Mouse (Mus musculus): ENCODE data around the gene Pdgfb. TPM values are rescaled to one million over a fixed set of nuclear protein-coding genes. Genes with fewer than 3 reads are reported as not detected.

The Pdgfb gene
- polyA plus RNA-seq, 1 experiment from 2014 or later: 2.7 TPM

DNA sequence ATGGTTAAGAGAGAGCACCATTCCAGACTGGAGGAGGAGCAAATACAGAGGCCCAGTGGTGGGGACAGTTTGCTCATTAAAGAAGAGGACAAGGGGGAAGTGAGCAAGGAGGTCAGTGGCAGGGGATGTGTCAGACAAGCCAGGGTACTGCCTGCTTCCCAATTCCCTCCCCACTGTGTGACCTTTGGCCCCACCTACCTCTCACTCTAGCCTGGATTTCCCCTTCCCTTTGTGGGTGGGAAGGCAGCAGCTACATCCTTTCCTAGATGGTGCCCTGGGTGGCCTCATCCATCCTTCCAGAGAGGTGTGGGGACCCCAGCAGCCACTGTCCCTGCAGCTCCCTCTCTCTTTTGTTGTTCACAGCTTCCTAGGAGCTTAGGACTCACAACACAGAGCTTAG is 20.1 kb upstream of the Pdgfb start:
- DNase-seq (ENCODE audit: low spot score): no peak

DNA sequence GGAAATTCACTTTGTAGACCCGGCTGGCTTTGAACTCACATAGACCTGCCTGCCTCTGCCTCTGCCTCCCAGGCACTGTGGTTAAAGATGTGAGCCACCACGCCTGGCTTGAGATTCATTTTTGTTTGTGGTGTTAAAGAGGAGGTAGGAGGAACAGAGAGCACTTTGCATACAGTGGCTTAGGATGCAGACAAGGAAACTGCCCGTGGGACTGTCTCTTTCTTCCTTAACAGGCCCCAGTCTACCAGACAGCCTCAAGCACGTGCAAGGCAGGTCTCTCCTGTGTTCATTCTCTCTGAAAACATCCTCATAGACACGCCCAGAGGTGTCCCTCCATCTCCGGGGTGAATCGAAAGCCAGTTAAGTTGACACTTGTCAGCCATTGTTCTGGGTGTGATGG is 19.6 kb upstream of the Pdgfb start:
- DNase-seq (ENCODE audit: low spot score): no peak

DNA sequence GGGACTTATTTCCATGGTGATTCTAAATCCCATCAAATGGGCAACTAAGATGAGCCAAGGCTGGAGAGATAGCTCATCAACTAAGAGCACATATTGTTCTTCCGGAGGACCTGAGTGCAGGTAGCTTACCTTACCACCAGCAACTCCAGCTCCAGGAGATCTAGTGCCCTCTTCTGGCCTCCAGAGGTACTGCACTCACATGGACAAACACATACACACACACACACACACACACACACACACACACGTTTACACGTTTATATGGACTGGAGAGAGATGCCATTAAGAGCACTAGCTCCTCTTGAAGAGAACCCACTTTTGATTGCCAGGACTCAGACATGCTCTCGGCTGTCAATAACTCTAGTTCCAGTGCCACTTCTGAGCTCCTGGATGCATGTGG is 16.4 kb upstream of the Pdgfb start:
- DNase-seq (ENCODE audit: low spot score): no peak

DNA sequence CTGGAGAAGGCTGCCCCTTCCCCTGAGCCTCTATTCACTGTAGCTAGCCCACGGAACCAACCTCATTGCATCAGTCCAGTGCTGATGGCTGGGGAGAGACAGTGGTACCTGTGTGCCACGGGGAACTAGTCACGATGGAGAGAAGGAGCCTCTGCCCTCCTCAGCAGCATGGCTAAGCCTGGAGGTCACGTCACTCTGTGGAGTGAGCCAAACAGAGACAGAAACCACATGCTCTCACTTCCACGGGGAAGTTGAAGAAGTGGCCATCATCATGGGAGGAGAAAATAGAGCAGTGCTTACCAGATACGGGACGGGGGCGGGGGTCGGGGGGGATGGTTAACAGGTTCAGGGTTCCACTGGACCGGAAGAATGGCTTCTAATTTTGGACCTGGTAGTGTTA is 15.6 kb upstream of the Pdgfb start:
- DNase-seq (ENCODE audit: low spot score): no peak

DNA sequence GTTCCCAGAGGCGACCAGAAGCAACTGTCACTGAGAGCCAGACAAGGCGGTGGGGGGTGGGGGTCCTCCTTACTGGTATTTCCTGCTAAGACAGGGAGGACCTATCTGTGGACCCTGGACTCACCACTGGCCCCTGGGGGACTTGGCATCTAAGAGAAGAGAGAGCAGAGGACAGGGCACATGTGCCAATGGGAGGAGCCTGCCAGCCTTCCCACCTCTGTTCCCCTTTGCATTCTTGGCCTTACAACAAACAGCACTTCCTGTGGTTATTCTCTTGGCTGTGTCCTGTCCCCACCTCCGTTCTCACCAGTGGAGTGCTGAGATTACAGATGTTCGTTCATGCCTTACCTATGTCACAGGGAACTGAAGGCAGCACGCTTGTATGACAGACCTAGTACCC is 14.1 kb upstream of the Pdgfb start:
- DNase-seq (ENCODE audit: low spot score): no peak

DNA sequence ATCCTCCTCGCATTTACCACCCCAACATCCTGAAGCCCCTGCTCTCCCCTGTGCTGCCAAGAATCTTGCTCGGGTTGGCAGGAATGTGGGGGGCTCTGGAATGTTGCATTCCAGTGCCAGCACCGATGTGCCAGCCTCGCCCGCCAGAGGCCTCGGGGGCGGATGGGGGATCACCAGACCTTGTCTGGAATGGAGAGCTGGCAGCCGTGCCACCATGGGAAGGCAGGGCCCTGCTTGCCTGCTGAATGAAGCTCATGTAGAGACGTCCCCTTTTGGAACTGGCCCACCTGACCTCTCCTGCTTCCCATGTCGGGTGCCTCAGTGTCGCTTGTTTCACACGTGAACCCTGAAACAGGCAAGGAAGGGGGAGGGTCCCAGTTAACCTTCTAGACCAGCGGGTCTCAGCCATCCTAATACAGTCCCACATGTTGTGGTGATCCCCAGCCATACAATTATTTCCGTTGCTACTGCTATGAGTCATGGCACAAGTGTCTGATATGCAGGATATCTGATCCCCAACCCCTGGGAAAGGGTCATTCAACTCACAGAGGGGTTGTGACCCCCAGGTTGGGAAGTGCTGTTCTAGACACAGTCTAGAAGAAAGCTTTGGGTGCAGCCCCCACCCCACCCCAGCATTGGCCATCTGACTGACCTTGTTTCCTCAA is 12.0 kb upstream of the Pdgfb start:
- no peak for DNase-seq (ENCODE audit: low spot score)

DNA sequence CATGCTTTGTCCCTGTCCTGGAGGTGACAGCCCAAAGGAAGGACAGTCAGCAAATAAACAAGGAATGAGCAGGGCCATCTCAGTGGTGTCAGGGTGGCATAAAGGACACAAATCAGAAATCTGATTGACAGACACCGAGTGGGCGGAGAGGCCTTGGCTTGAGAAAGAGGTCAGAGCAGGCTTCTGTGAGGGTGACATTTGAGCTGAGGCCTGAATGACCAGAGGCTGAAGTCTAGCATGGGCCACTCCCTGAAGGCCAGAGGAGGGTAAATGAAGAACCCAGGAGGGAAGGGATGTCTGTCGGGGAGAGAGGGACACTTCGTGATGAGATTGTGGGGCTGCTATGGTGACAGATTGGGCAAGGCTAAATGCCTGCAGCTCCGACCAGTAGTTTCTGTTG is 11.3 kb upstream of the Pdgfb start:
- no peak for DNase-seq (ENCODE audit: low spot score)

DNA sequence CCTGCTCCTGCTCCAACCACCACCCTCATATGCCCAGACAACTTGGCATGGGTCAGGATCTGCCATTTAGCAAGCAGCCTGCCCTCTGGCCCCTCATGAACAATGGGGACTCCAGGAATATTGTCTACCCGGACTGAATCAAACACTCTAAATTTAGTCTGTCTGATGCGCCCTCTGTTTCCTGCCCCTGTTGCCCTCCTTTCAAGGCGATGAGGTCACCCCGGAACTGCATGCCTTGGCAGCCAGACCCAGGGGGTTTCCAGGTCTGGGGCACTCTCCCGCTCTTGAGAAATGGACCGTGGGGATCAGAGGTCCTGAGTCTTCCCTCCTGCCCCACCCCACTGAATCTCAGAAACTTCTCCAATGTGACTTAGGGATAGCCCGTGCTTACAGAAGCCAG is 10.8 kb upstream of the Pdgfb start:
- no peak for DNase-seq (ENCODE audit: low spot score)

DNA sequence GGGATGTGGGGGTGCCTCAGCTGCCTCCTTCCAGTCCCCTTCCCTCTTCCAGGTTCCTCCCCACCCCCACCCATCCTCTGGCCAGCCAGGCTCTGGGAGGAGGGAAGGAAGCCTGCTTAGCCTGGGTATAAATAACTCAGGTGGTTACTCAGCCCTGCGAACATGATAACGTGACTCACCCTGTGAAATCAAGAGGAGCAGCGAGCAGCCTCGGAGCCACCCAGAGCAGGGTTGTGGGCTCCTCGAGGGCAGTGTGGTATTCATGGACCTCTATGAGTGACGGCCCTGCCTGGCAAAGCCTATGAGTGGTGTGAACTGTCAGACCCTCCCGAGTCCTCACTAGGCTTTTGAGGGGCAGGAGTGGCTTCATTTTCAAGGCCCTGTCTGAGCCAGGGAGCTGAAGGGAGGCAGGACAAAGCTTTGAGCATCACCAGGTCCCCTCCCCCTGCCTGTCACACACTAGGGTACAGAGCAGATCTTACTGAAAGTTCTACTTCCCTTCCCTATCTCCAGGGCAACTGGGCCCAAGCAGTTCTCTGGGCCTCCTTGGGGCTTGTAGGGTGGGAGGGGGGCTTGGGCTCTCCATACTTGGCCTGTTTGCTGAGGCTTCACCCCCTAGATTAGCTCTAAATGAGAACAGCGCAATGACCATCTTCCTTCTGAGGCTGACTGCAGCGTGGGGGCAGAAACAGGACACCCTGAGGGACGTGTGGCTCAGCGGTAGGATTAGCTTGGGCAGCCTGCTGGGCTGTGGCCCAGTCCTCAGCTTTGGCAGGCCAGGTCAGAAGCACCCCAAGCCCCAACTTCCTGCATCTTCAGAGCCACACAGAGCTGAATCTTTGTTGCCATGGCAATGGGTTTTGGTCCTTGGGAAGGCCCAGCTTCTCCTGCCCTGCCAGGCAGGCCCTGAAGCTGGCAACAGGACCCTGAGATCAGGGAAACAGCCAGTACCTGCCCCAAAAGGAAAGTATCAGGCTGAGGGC is 9.8 kb upstream of the Pdgfb start:
- DNase-seq (ENCODE audit: low spot score): no peak

DNA sequence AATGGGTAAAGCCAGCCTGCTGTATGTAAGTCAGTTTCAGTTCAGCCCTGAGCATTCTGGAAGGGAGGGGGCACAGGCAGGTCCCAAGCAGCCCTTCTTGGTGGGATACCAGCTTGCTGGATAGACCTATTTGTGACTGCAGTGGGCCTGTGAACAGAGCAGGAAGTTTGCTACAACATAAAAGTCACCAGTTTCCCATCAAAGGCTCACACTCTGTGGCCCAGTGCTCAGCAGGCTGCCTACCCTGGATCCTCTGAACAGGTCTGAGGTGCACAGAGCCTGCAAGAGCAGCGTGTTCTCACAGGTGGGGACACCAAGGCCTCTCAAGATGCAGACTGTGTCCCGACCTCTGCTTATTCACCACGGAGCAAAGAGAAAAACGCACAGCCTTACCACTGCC is 5.7 kb upstream of the Pdgfb start:
- peak; percentile 65 for DNase-seq (ENCODE audit: low spot score)

DNA sequence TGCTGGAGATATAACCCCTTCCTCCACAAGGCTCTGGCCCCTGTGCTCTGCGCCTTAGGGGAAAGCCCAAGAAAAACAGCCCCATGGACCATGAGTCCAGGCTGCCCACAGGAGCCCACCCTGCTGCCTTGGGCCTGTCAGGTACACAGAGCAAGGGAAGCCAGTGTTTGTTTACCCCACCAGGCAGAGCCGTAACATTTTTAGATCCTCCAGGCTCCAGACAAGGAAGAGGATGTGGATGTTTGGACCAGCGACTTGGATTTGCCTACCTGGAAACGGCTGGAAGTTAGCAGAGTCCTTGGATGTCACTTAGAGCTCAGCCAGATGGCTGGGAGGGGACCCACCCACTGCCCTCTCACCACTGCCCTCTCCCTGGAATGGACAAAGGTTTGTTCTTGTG is 4.8 kb upstream of the Pdgfb start:
- no peak for DNase-seq (ENCODE audit: low spot score)

DNA sequence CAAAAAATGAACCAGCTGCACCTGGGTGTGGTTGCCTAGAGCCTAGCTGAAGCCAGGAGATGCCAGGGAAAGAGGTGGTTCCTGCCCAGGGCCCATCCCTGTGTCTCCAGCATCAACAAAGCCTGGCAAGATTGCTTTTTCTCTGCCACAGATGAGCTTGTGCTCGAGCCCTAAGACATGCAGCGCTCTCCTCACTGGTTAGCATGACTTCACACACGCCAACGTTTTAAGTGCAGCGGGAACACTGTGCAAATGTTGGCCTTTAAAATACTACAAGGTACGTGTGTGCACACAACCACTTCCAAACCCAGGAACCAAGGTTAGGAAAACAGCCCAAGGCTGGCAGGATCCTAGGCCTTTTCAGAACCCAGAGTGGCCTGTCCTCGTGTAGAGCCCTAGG is 4.4 kb upstream of the Pdgfb start:
- DNase-seq (ENCODE audit: low spot score): no peak

DNA sequence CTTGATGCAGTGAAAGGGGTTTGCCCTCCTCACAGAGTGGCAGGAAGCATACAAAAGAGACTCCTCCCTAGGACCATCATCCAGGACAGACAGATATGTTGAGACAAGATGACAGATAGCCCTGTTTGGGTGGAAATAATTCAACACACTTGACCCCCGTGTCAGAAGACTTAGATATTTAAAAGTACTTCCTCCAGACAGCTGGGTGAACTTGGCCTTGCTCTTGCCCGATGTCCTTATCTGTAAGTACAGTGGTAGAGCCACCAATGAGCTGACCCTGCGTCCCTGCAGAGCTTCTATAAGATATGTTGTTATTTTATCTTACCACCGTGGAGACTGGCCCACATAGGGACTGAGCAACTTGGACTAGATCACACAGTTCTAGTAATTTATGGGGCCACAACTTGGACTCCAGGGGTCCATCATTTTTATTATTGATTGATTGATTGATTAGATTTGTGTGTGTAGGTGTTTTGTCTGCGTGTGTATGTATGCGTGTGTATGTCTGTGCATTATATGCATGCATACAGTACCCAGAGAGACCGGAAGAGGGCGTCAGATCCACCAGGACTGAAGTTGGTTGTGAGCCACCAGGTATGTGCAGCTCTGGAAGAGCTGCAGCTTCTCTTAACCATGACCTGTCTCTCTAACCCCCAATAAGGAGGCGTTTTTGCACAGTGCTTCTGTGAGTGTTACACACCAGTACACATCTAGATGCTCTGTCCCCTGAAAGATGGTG is 2.0 kb upstream of the Pdgfb start:
- DNase-seq (ENCODE audit: low spot score): no peak

DNA sequence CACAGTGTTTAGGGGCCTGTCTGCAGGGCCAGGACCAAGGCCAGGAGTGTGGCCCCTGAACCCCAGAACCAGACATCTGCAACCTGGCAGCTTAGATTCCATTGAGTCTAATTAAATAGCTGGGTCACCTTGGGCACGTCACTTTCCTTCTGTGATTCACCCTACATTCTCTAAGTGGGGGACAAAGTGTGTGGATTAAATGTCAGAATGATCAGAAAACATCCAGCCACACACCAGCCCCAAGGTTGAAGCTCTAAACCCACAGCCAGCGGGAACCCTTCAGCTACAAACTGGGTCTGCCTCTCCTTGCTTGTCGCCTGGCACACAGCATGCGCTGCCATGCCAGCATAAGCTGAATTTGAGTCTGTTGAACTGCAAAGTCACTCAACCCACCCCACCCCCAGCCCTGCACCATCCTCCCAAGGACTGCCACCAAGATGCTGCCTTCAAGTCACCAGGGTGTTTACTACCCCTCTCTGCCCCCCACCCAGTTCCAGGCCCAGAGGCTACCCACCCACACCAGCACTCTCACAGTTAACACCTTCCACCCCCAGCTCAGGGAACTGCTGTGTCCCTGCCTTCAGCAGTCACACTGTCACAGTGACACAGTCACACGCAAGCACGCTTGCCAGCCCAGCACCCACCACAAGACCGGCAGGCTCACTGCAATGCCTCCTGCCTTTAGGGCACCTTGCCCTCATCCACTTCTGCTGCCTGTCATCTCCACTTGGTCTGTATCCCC is 605 bp upstream of the Pdgfb start:
- DNase-seq (ENCODE audit: low spot score): no peak

DNA sequence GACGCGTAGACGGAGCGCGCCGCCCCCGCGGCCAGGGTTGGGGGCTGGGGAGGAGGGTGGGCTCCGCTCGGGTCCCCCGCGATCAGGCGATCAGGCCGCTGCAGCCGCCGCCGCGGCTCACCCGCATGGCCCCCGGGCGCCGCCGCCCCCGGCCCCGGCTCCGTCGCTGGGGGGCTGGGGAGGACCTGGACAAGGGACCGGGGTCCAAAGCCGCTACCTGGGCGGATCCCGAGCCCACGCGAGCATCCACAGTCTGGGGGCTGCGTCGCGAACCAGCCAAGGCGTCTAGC is 801 bp downstream of the Pdgfb start:
- DNase-seq (ENCODE audit: low spot score): no peak

DNA sequence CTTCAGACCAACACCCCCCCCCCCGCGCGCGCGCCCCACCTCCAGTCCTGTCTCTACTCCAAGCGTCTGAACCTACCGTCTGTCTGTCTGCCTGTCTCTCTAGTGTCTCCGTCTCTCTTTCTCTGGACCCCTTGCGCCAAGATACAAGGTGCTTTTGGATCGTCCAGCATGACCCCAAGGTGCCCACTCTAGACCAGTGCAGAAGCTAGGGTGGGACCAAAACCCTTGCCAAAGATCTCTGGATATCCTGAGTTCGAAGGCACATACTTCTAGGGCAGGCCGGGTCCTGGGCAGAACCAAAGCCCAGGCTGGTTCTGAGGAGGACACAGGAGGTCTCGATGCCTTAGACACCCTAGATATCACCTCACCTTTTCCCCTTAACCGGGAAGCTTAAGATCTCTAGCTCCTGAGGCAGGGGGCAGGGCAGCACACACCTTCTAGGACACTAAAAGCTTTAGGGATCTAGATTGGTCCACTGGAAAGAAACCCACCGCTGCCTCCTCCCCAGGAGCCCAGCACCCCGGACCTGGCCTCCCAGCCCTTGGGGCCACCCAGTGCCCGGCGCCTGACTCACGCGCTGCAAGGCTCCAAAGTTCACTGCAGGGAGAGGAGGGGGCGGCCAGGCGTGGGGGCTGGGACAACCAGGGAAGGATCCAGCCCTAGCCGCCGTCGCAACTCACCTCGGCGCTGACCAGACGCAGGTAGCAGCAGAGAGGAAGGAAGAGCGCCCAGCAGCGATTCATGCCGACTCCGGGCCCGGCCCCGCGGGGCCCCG is 1.3 kb downstream of the Pdgfb start:
- no peak for DNase-seq (ENCODE audit: low spot score)

DNA sequence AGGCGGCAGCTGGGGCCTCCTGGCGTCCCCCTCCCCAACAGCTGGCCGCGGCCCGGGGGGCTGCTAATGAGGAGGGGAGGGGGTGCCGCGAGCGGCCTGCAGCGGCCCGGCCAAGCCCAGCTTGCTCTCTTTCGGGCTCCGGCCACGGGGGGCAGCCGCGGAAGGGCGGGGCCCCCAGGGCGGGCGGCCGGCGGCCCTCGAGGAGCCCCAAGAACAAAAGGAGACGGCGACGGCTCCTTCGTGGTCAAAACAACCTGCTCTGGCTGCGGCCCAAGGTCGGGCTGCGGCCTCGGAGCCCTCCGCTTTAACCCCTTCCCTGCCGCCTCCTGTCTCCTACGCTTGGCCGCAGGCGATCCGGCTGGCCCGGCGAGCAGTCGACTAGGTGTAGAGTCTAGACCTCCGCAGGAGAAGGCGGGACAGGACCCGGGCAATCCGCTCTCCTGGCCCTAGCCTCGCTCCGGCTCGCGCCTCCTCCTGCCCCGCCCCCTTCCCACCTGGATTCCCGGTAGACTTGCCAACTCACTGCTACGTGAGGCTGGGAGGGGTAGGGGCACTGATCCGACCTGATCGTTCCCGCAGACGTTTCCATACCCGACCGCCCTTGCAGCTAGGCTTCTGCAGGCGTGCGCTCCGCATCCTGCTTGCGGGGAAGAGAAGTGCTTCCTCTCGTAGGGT is 2.1 kb downstream of the Pdgfb start:
- DNase-seq (ENCODE audit: low spot score): peak; percentile 49

DNA sequence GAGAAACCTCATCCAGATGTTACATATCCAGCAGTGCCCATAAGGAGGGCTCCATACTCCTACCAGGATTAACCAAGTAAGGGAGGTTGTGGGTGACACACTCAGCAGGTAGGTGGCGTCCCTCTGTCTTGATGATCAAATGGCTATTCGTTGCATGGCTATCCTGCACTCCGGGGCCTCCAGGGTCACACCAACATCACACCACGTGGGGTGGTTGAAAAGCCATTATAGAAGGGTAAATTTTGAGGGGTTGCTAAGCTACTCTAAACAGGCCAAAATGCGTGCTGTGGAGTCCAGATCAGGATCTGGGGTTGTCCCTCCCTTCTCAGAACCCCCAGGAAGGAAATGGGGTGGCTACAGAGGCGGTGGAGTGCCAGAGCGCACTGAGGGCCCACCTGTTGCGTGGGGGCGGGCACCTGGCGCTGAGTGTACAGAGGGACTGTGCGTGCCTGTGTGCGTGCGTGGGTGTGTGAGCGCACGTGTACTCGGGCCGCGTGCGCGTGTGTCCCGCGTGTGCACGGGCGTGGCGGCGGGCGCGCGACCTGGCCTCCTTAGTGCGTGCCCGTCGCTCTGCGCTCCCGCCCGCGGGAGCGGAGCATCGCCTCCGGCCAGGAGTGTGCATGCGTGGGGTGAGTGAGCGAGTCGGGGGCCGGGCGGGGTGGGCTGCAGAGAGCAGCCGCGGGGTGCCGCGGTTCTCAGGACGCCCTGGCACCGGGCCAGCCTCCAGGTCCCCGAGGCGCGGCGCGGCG is 2.8 kb downstream of the Pdgfb start:
- DNase-seq (ENCODE audit: low spot score): peak; percentile 61

DNA sequence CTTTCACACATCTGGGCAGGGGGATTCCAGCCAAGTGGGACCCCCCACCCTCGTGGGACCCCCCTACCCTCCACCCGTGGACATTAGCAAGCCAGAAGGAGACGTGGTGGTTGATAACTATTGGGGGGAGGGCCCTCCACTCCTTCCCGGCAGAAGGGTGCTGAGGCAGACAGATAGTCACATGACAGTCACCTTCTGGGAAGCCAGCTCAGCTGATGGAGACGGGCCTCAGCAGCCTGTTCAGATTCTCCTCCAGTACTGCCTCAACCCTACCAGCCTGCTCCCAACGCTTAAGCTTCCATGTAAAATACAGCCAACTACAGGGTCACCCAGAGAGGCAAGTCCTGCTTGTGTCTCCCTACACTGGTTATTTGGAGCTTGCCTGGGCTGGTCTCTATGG is 3.6 kb downstream of the Pdgfb start:
- no peak for DNase-seq (ENCODE audit: low spot score)

DNA sequence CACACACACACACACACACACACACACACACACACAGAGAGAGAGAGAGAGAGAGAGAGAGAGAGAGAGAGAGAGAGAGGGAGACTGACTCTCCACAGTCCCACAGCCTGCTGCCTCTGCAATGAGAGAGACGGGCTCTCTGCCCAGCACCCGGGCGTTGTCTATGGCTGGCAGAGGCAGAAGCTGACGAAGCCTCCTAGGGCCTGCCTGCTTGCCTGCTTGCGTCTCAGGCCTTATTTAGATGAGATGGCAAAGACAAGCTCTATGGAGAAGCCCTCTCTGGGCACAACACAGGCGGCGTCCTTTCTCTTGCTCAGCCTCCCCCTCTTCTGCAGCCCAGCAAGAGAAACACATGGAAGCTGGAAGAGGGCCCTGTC is 4.6 kb downstream of the Pdgfb start:
- peak; percentile 43 for DNase-seq (ENCODE audit: low spot score)

All from thymus, postnatal 0 days (tissue).